Mouse (Mus musculus) gastrocnemius, postnatal 14 days (tissue): ENCODE measurements around the gene Rasa1. TPM values are rescaled to one million over a fixed set of nuclear protein-coding genes. Genes with fewer than 3 reads are reported as not detected.

Experiments
- DNase-seq: peaks from one replicate; pipeline ENCODE4 v3.0.0; 2021; ENCODE audit warnings: mixed read lengths
- intact Hi-C: fragments of 180-260 bp; cut with DNase I; formaldehyde crosslinking; loops from one replicate; pipeline ENCODE4 v1.15.1; 2025; ENCODE audit warnings: low total_unique reads
- total RNA-seq, 2 experiments: library from RNA; stranded (reverse); gene quantifications; 2 replicates each; pipeline ENCODE4 v1.2.3; 2021

Rasa1 gene
- total RNA-seq, 2 experiments from 2014 or later, result 17.2 to 19.3 TPM

DNA sequence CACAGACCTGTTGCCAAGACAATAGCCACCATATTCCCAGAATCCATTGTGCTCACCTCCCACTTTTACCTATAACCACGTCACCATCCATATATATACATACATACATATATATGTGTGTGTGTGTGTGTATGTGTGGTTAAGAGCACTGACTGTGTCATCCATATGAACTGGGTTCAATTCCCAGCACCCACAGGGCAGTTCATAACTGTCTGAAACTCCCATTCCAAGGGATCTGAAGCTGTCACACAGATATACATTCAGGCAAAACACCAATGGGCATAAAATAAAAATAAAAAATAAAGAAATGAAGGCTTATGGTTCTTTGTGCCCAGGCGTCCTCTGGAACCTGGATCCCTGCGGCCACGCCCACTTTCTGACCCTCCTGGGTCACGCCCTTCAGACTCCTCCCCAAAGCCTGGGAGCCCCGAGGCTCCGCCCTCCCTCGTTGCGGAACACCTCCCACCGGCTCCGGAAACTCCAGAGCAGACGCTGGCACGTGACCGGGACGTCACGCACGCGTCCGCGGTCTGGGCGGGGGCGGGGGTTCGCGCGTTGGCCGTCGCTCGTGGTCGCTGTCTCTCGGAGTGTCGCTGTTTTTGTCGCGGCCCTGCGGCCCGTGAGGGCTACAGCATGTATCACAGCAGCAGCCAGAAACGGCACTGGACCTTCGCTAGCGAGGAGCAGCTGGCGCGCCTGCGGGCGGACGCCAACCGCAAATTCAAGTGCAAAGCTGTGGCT is 99.9 kb downstream of the Rasa1 start, which contains the start of gene Ccnh:
Gene Ccnh (plus strand): TSS at position 506 of the 741 bp plus-strand sequence.
- intact Hi-C loops, result no loop called here

More for the DNA sequence above, 99.9 kb downstream of the Rasa1 start, which contains the start of gene Ccnh:
- peak; percentile 93 for DNase-seq

Other genes with a start within 250 kb of the Rasa1 start
- gene Ccnh, start 99.7 kb downstream of the Rasa1 start, total RNA-seq, result 10 to 100 TPM; 24.8 TPM